Mouse (Mus musculus): Measurements from ENCODE around the gene Sspo. TPM values are rescaled to one million over a fixed set of nuclear protein-coding genes. Genes with fewer than 3 reads are reported as not detected.

Gene Sspo
- total and polyA plus RNA-seq, 2 experiments from 2014 or later: 1.2 to 7.3 TPM

- DNase-seq (ENCODE audit: low spot score): no peak
- H3K27me3 ChIP-seq (ENCODE audit: insufficient read depth, low read length): no peaks in the 10 kb centered on the region
- H3K36me3 ChIP-seq (ENCODE audit: insufficient read depth, low read length): no peaks in the 10 kb centered on the region
- no peaks in the 10 kb centered on the region for H3K9me3 ChIP-seq (ENCODE audit: low read length)
- peak; percentile 12; the same call in 1 of the 2 replicates for ATAC-seq (ENCODE audit: low FRiP score)
- no peaks in the 10 kb centered on the region for H3K4me1 ChIP-seq (ENCODE audit: insufficient read depth, low read length)
- TF ChIP-seq CTCF (IDR thresholded peaks at IDR 0.05): no peak
- no peak overlapping the region for H3K27ac ChIP-seq (ENCODE audit: low read depth, low read length)
- peak overlapping the region; percentile 33 for H3K4me2 ChIP-seq (ENCODE audit: low read depth, low read length, poor library complexity, severe bottlenecking)
- no peak overlapping the region for H3K4me3 ChIP-seq (ENCODE audit: low read depth, low read length)
- no peak overlapping the region for H3K9ac ChIP-seq (replicated peaks; ENCODE audit: low read length, poor library complexity, severe bottlenecking)
- WGBS: 25% methylated on average over 12 of the region's 25 CpGs
Observed at GRCm38 (mm10) chr6:48487747-48488725, 40.0 kb downstream of the Sspo start.

GRCm38 (mm10) chr6:48489741-48490140 is 41.7 kb downstream of the Sspo start:
- DNase-seq (ENCODE audit: low spot score) (peak; percentile 8), ATAC-seq (ENCODE audit: low FRiP score) (no peak)
- H3K9ac ChIP-seq (replicated peaks; ENCODE audit: low read length, poor library complexity, severe bottlenecking): no peak overlapping the region
- no peak for TF ChIP-seq CTCF (IDR thresholded peaks at IDR 0.05)
- H3K27ac ChIP-seq (ENCODE audit: low read depth, low read length): no peak overlapping the region
- H3K36me3 ChIP-seq (ENCODE audit: insufficient read depth, low read length): no peaks in the 10 kb centered on the region
- H3K27me3 ChIP-seq (ENCODE audit: insufficient read depth, low read length): no peaks in the 10 kb centered on the region
- no peak overlapping the region for H3K4me3 ChIP-seq (ENCODE audit: low read depth, low read length)
- WGBS: 87% methylated on average over 3 of the region's 3 CpGs
- H3K4me2 ChIP-seq (ENCODE audit: low read depth, low read length, poor library complexity, severe bottlenecking): no peak overlapping the region
- no peaks in the 10 kb centered on the region for H3K9me3 ChIP-seq (ENCODE audit: low read length)
- H3K4me1 ChIP-seq (ENCODE audit: insufficient read depth, low read length): no peaks in the 10 kb centered on the region

- Histone ChIP-seq H3K27ac (ENCODE audit: low read depth, low read length) (no peak overlapping the region), H3K9me3 (ENCODE audit: low read length) (no peaks in the 10 kb centered on the region), H3K4me3 (ENCODE audit: low read depth, low read length) (no peak overlapping the region), H3K9ac (replicated peaks; ENCODE audit: low read length, poor library complexity, severe bottlenecking) (no peak overlapping the region), H3K4me2 (ENCODE audit: low read depth, low read length, poor library complexity, severe bottlenecking) (no peak overlapping the region), H3K27me3 (ENCODE audit: insufficient read depth, low read length) (no peaks in the 10 kb centered on the region), H3K36me3 (ENCODE audit: insufficient read depth, low read length) (no peaks in the 10 kb centered on the region), H3K4me1 (ENCODE audit: insufficient read depth, low read length) (no peaks in the 10 kb centered on the region)
- ATAC-seq (ENCODE audit: low FRiP score) (no peak), DNase-seq (ENCODE audit: low spot score) (no peak)
- no peak for TF ChIP-seq CTCF (IDR thresholded peaks at IDR 0.05)
- 69% methylated on average over 9 of the region's 9 CpGs for WGBS
Observed at GRCm38 (mm10) chr6:48491361-48491760, 43.3 kb downstream of the Sspo start.

- Histone ChIP-seq H3K27ac (ENCODE audit: low read depth, low read length) (no peak overlapping the region), H3K4me1 (ENCODE audit: insufficient read depth, low read length) (no peaks in the 10 kb centered on the region), H3K27me3 (ENCODE audit: insufficient read depth, low read length) (no peaks in the 10 kb centered on the region), H3K36me3 (ENCODE audit: insufficient read depth, low read length) (no peaks in the 10 kb centered on the region), H3K4me3 (ENCODE audit: low read depth, low read length) (no peak overlapping the region), H3K4me2 (ENCODE audit: low read depth, low read length, poor library complexity, severe bottlenecking) (no peak overlapping the region), H3K9me3 (ENCODE audit: low read length) (no peaks in the 10 kb centered on the region), H3K9ac (replicated peaks; ENCODE audit: low read length, poor library complexity, severe bottlenecking) (no peak overlapping the region)
- no peak for DNase-seq (ENCODE audit: low spot score)
- WGBS: 16% methylated on average over 8 of the region's 8 CpGs
- TF ChIP-seq CTCF (IDR thresholded peaks at IDR 0.05): no peak
- ATAC-seq (ENCODE audit: low FRiP score): no peak
Observed at GRCm38 (mm10) chr6:48493136-48493730, 45.2 kb downstream of the Sspo start.

GRCm38 (mm10) chr6:48497521-48497920 is 49.5 kb downstream of the Sspo start:
- Histone ChIP-seq H3K27me3 (ENCODE audit: insufficient read depth, low read length) (no peaks in the 10 kb centered on the region), H3K4me3 (ENCODE audit: low read depth, low read length) (no peak overlapping the region), H3K9ac (replicated peaks; ENCODE audit: low read length, poor library complexity, severe bottlenecking) (no peak overlapping the region), H3K4me2 (ENCODE audit: low read depth, low read length, poor library complexity, severe bottlenecking) (no peak overlapping the region), H3K27ac (ENCODE audit: low read depth, low read length) (no peak overlapping the region), H3K9me3 (ENCODE audit: low read length) (no peaks in the 10 kb centered on the region), H3K36me3 (ENCODE audit: insufficient read depth, low read length) (no peaks in the 10 kb centered on the region), H3K4me1 (ENCODE audit: insufficient read depth, low read length) (no peaks in the 10 kb centered on the region)
- 84% methylated on average over 4 of the region's 4 CpGs for WGBS
- no peak for ATAC-seq (ENCODE audit: low FRiP score)
- DNase-seq (ENCODE audit: low spot score): no peak
- no peak for TF ChIP-seq CTCF (IDR thresholded peaks at IDR 0.05)

GRCm38 (mm10) chr6:48503847-48504240 is 55.8 kb downstream of the Sspo start:
- 3% methylated on average over 2 of the region's 2 CpGs for WGBS
- no peak overlapping the region for H3K9ac ChIP-seq (replicated peaks; ENCODE audit: low read length, poor library complexity, severe bottlenecking)
- peak overlapping the region; percentile 63 for H3K4me3 ChIP-seq (ENCODE audit: low read depth, low read length)
- no peak for TF ChIP-seq CTCF (IDR thresholded peaks at IDR 0.05)
- DNase-seq (ENCODE audit: low spot score) (no peak), ATAC-seq (ENCODE audit: low FRiP score) (peak; percentile 32; the same call in 1 of the 2 replicates)
- no peak overlapping the region for H3K27ac ChIP-seq (ENCODE audit: low read depth, low read length)
- H3K4me1 ChIP-seq (ENCODE audit: insufficient read depth, low read length): no peaks in the 10 kb centered on the region
- H3K36me3 ChIP-seq (ENCODE audit: insufficient read depth, low read length): no peaks in the 10 kb centered on the region
- no peaks in the 10 kb centered on the region for H3K9me3 ChIP-seq (ENCODE audit: low read length)
- H3K4me2 ChIP-seq (ENCODE audit: low read depth, low read length, poor library complexity, severe bottlenecking): peak overlapping the region; percentile 74; the same call in 1 of the 2 replicates
- no peaks in the 10 kb centered on the region for H3K27me3 ChIP-seq (ENCODE audit: insufficient read depth, low read length)
